Mouse (Mus musculus): Measurements from ENCODE around the gene Nkain1.

Gene Nkain1

GRCm38 (mm10) chr4:130550511-130550910, 23.5 kb downstream of the Nkain1 start:
- no peak for DNase-seq

DNA sequence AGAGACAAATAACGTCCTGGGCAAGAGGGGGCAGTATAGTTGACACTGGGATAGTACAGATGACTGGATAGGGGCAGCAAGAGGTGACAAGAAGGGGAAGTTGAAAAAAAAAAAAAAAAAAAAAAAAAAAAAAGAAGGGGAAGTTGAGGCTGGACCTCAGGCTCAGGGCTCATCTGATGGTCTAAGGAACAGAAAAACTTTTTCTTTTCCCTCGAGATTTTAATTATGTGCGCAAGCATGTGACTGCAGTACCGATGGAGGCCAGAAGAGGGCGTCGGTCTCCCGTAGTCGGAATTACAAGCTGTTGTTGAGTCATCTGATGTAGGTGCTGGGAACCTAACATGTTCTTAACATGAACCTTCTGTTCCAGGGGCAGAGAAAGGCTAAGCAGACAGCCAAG, 24.8 kb downstream of the Nkain1 start:
- no peak for DNase-seq

DNA sequence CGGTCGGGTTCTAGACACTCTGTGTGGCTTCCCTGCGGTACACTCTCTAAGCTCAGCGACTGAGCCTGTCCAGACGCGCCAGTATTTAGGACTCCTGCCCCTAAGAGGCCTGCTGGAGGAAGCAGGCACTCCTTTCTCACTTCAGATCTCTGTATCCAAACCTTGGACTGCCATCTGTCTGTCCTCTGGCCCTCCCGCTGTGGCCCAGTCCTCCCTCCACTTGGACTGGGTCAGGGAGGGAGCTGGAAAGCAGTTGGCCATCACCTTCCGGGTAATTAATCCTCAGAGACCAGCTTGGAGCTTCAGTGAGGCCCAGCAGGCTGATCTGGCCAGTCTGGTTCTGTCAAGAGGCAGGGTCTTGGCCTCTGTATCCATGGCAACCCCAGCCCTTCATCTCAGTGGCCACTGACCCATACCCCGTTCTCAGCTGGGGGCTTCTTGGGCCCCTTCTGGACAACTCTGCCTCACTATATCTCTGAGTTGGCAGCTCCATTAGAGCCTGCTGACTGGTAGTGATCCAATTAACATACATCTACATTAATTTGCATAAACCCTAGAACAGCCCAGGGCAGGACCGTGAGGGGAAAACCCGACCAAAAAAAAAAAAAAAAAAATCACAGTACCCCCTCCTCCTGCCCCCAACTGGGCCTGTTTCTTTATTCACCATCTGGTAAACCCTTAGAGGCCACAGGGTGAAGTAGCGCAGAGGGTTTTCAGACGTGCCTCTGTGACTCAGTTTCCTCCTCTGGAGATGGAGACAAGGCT, 27.0 kb downstream of the Nkain1 start:
- DNase-seq = no peak

DNA sequence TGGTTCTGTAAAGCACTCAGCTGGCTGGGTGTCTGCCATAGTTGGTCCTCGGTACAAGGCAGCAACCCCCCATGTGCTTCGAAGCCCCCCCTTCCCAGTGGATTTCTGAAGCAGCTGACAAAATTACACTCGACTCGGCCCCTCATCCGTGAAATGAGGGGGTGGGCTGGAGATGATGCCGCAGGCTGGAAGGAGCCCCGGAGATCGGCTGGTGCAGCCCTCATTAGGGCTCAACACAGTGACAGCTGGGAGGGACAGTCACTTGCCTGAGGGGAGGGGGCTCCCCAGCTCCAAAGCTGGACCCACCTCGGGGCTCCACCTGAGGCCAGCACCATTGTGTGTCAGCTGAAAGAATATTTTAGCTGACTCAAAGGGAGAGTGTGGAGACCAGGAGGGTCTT, 29.6 kb downstream of the Nkain1 start:
- no peak for DNase-seq

- DNase-seq = no peak
These were observed 30.9 kb downstream of the Nkain1 start for GRCm38 (mm10) chr4:130543121-130543520.

GRCm38 (mm10) chr4:130540831-130541230, 33.1 kb downstream of the Nkain1 start:
- DNase-seq = no peak

GRCm38 (mm10) chr4:130539706-130540105, 34.3 kb downstream of the Nkain1 start:
- no peak for DNase-seq

GRCm38 (mm10) chr4:130539053-130539452, 34.9 kb downstream of the Nkain1 start:
- no peak for DNase-seq

DNA sequence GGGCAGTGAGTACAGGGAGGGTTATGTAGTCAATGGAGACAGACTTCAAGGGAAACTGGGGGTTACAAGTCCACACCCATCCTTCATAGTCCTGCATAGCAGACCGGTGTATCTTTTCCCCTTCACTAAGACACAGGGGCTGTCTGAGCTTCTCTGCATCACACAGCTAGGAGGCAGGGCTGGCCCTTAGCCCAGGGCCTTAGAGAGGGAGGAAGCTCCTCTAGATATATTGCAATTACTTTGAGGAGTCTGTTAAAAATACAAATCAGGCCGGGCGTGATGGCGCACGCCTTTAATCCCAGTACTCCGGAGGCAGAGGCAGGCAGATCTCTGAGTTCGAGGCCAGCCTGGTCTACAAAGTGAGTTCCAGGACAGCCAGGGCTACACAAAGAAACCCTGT, 36.6 kb downstream of the Nkain1 start:
- no peak for DNase-seq

- no peak for DNase-seq
These were observed 38.2 kb downstream of the Nkain1 start for GRCm38 (mm10) chr4:130535789-130536188.

DNA sequence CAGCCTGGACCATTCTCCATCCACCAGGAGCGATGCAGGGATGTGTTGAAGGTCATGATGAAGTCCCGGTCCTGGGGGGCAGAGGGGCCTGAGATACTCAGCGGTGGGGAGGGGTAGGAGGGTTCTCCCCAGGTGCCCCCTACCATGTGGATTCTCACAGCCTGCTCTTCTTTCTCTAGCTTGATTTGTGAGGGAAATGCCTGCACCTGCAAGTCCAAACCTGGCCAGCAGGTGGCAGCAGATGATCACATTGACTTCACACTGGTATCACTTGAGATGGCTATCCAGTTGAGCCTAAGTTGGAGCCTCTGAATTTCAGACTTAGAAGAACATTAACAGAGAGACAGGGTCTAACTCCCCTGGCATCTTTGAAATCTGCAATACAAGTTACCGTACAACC, 40.0 kb downstream of the Nkain1 start:
- DNase-seq = peak; percentile 95

- DNase-seq = no peak
These were observed 41.6 kb downstream of the Nkain1 start for GRCm38 (mm10) chr4:130532347-130532746.

- peak; percentile 94 for DNase-seq
These were observed 42.2 kb downstream of the Nkain1 start for GRCm38 (mm10) chr4:130531645-130532280.

DNA sequence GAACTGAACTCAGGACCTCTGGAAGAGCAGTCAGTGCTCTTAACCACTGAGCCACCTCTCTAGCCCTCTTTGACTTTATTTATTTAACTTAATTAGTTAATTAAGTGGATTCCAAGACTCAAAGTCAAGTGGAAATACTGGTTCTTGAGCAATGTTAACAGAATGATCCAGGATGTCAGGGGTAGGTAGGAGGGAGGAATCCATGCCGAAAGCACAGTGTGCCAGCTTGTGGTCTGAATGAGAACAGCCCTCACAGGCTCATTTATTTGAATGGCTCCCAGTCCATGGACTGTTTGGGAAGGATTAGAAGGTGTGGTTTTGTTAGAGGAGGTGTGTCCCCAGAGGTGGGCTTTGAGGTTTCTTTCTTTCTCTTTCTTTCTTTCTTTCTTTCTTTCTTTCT, 46.2 kb downstream of the Nkain1 start:
- no peak for DNase-seq

- DNase-seq = no peak
These were observed 48.9 kb downstream of the Nkain1 start for GRCm38 (mm10) chr4:130525041-130525440.

DNA sequence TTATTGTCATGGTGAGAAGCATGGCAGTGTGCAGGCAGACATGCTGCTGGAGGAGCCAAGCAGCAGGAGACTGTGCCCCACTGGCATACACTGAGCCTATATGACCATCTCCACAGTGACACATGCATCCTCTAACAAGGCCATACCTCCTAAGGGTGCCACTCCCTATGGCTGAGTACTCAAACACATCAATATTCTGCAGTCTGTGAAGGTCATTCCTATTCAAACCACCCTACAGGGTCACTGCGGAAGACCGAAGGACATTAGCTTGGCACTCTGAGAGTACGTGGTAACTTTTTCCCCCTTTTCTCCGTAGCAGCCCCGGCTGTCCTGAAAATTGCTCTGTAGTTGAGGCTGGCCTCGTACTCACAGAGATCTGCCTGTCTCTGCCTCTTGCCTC, 52.5 kb downstream of the Nkain1 start:
- DNase-seq = no peak

DNA sequence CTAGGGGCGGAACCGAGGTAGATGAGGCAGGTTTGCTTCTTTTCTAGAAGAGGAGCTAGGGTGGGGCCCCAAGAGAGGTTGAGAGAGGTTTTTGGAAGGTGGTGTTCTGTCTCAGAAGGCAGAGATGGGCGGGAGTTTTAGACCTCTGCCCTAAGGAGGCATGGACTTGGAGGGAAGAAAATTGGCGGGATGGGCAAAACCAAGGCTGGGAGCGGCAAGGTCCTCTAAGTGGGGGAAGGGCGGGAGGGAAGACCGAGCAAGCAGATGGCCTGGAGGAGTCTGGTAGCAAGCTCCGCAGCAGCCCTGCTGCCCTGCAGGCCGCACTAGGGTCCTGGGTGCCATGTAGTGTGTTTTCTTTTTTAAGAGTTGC, 53.5 kb downstream of the Nkain1 start:
- no peak for DNase-seq

DNA sequence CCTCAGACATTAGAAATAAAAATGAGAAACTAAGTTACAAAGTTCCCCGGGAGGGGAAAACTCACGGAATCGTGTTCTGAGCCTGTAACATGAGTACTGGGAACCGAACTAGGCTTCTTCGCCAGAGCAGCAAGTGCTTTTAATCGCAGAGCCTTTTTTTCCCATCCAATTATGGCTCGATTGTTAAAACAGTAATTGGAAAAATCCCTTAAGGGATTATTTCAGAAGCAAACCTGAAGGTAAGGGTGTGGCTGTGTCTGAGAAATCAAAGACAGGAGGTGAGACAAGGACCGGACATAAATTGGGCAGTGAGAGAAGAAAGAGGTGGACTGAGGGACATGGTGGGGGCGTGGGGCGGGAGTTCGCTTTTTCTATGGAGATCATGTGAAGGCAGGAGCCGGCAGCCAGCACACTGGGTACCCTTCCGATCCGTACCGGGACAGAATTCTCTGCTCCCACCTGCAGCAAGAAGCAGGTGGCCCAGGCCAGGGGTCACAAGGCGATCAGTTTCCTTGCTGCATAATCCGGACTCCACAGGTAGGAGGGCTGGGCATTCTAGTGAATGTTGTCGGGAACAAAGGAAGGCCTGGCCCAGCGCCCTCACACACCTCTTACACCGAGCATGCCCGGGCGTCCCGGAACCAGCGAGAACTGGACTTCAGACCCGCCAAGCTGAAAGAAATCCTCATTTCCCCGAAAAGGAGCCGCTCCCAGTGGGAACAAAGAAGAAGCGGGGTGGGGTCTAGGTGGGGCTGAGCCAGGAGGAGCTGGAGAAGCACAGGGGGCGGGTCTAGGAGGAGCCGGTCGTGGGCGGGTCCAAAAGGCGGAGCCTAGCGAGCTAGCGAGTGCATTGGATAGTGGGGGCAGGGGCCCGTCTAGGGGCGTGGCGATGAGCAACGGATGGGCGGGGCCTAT, 54.1 kb downstream of the Nkain1 start:
- peak; percentile 99 for DNase-seq

DNA sequence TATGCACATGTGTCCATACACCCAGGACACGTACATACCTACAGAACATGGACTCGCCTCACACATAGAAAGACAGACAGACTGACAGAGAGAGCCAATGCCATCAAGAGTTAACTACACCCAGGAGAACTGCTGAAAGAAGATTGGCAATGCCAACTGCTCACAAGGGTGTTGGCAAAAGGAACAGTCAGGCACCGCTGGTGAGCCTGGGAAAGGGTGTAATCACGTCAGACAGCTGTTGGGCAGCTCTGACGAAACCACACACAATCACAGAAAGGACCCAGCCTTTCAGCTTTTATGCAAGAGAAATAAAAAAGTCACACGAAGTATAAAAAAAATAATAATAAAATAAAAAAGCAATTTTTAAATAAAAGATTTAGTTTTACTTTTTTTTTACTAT, 57.5 kb downstream of the Nkain1 start:
- DNase-seq = no peak
